Mouse (Mus musculus) kidney, embryonic 15.5 days (tissue): ENCODE results near the gene Cep164. TPM values are rescaled to one million over a fixed set of nuclear protein-coding genes. Genes with fewer than 3 reads are reported as not detected.

ENCODE experiments used
- ATAC-seq: fragments of 200-750 bp; cut with Nextera tagmentation; replicated peaks from 2 replicates; pipeline ENCODE4 v1.8.0; 2017; ENCODE audit warnings: moderate TSS enrichment; ENCODE audit not compliant: low FRiP score
- H3K27ac ChIP-seq: fragments of 300-500 bp; sonication (generic); 2 replicates; pipeline ENCODE4 v1.5.1; 2015; ENCODE audit warnings: mild to moderate bottlenecking, inconsistent platforms
- H3K27me3 ChIP-seq: fragments of 300-500 bp; sonication (generic); 2 replicates; pipeline ENCODE4 v1.6.1; 2015; ENCODE audit warnings: inconsistent platforms
- H3K36me3 ChIP-seq: fragments of 300-500 bp; sonication (generic); 2 replicates; pipeline ENCODE4 v1.6.1; 2015; ENCODE audit warnings: inconsistent platforms
- H3K4me1 ChIP-seq: fragments of 300-500 bp; sonication (generic); 2 replicates; pipeline ENCODE4 v1.6.1; 2015; ENCODE audit warnings: inconsistent platforms
- H3K4me2 ChIP-seq: fragments of 300-500 bp; sonication (generic); 2 replicates; pipeline ENCODE4 v1.6.1; 2015; ENCODE audit warnings: moderate library complexity, mild to moderate bottlenecking, inconsistent platforms
- H3K4me3 ChIP-seq: fragments of 300-500 bp; sonication (generic); replicated peaks from 2 replicates; pipeline ENCODE4 v1.5.1; 2015; ENCODE audit warnings: mild to moderate bottlenecking, inconsistent platforms
- H3K9ac ChIP-seq: fragments of 300-500 bp; sonication (generic); 2 replicates; pipeline ENCODE4 v1.6.1; 2015; ENCODE audit warnings: mild to moderate bottlenecking, inconsistent platforms
- H3K9me3 ChIP-seq: fragments of 300-500 bp; sonication (generic); replicated peaks from 2 replicates; pipeline ENCODE4 v1.6.1; 2016; ENCODE audit warnings: inconsistent platforms
- WGBS: fragments of 180-500 bp; shearing (Covaris S2); methylation state at CpG from one replicate; pipeline ENCODE4 v1.1.7; 2015; ENCODE audit warnings: mixed read lengths; 5-methylcytosine and 5-hydroxymethylcytosine counted together
- polyA plus RNA-seq: library from polyadenylated mRNA; unstranded; fragments of >200 nt; fragmentation: Nextera tagmentation; extraction: Ambion mirVana; gene quantifications from 2 replicates; pipeline ENCODE4 v1.2.1, GENCODE M21; 2015

Cep164 gene
- polyA plus RNA-seq, 1 experiment from 2014 or later = 30.6 TPM

GRCm38 (mm10) chr9:45774088-45774487 is 54.4 kb downstream of the Cep164 start:
- Histone ChIP-seq H3K4me2 (no peak overlapping the region), H3K9me3 (no peaks in the 10 kb centered on the region), H3K4me1 (no peaks in the 10 kb centered on the region), H3K9ac (no peak overlapping the region), H3K27ac (no peak overlapping the region), H3K4me3 (no peak overlapping the region), H3K36me3 (peaks cover 78% of the 10 kb centered on the region), H3K27me3 (no peaks in the 10 kb centered on the region)
- no peak for ATAC-seq
- 79% methylated on average over 6 of the region's 6 CpGs for WGBS

DNA sequence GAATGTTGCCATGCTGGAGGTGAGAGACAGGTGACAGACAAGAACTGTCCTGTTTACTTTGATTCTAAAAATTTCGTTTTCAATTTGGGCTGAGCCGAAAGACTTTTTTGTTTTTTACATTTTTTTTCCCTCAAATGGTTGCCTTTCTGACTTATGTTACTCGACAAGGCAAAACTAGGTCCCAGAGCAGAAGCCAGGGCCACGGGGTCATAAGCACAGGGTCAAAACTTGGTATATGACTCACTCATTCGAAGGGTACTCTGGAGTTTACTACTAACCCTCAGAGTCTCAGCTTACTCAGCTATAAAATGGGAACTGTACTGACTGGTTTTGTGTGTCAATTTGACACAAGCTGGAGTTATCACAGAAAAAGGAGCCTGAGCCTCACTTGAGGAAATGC is 58.9 kb downstream of the Cep164 start:
- no peak overlapping the region for H3K27ac ChIP-seq
- H3K36me3 ChIP-seq = peaks cover 54% of the 10 kb centered on the region
- H3K4me1 ChIP-seq = peaks cover 7% of the 10 kb centered on the region; the same call in 1 of the 2 replicates
- H3K9ac ChIP-seq = no peak overlapping the region
- H3K27me3 ChIP-seq = no peaks in the 10 kb centered on the region
- H3K4me3 ChIP-seq = no peak overlapping the region
- H3K9me3 ChIP-seq = no peaks in the 10 kb centered on the region
- H3K4me2 ChIP-seq = no peak overlapping the region
- 73% methylated on average over 5 of the region's 5 CpGs for WGBS
- ATAC-seq = no peak

GRCm38 (mm10) chr9:45768421-45768820 is 60.1 kb downstream of the Cep164 start:
- H3K4me1 ChIP-seq = peaks cover 7% of the 10 kb centered on the region; the same call in 1 of the 2 replicates
- WGBS = 69% methylated on average over 18 of the region's 18 CpGs
- no peak overlapping the region for H3K9ac ChIP-seq
- H3K27me3 ChIP-seq = no peaks in the 10 kb centered on the region
- no peak for ATAC-seq
- 0 out of 2 replicates have a peak overlapping the region, but pooled peaks have one; percentile 0 for H3K27ac ChIP-seq
- H3K36me3 ChIP-seq = peaks cover 43% of the 10 kb centered on the region
- H3K4me3 ChIP-seq = no peak overlapping the region
- H3K9me3 ChIP-seq = no peaks in the 10 kb centered on the region
- no peak overlapping the region for H3K4me2 ChIP-seq

GRCm38 (mm10) chr9:45767155-45767554 is 61.3 kb downstream of the Cep164 start:
- Histone ChIP-seq H3K4me1 (peaks cover 7% of the 10 kb centered on the region; the same call in 1 of the 2 replicates), H3K4me3 (no peak overlapping the region), H3K36me3 (peaks cover 35% of the 10 kb centered on the region), H3K27ac (no peak overlapping the region), H3K4me2 (no peak overlapping the region), H3K9ac (no peak overlapping the region), H3K9me3 (no peaks in the 10 kb centered on the region), H3K27me3 (no peaks in the 10 kb centered on the region)
- WGBS = 81% methylated on average over 8 of the region's 8 CpGs
- no peak for ATAC-seq

- H3K9me3 ChIP-seq = no peaks in the 10 kb centered on the region
- 73% methylated on average over 6 of the region's 6 CpGs for WGBS
- H3K4me2 ChIP-seq = no peak overlapping the region
- no peak overlapping the region for H3K9ac ChIP-seq
- no peak for ATAC-seq
- no peak overlapping the region for H3K4me3 ChIP-seq
- H3K36me3 ChIP-seq = peaks cover 25% of the 10 kb centered on the region
- H3K27me3 ChIP-seq = no peaks in the 10 kb centered on the region
- H3K27ac ChIP-seq = no peak overlapping the region
- peaks cover 7% of the 10 kb centered on the region; the same call in 1 of the 2 replicates for H3K4me1 ChIP-seq
Observed at GRCm38 (mm10) chr9:45766195-45766594, 62.3 kb downstream of the Cep164 start.

DNA sequence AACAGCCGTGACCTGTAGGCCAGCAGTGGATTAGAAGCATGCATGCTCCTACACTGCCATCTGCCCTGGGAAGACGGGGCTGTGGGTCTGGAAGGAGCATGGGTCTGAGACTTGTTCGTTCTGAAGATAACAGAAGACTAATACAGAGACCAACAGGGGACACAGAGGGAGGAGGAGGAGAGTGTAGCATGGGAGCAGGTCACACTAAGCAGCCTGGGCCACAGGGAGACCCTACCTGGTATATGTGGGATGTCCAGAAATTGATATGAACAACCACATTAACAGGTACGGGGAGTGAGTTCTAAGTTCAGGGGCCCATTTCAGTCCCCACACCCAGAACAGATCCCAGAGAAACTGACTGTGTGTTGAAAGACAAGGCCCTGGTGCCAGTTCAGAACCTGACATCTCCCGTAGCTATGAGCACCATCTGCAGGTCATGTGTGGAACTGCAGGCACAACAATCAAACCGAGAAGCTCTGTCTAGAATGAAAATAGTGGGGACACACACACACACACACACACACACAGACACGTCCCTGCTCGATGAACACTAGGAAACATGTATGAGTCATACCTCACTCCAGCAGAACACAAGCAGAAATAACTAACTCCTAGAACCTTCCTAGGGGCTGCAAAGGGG is 73.9 kb downstream of the Cep164 start:
- H3K4me2 ChIP-seq = no peak overlapping the region
- WGBS = 45% methylated on average over 8 of the region's 8 CpGs
- no peaks in the 10 kb centered on the region for H3K4me1 ChIP-seq
- H3K27ac ChIP-seq = no peak overlapping the region
- H3K27me3 ChIP-seq = no peaks in the 10 kb centered on the region
- H3K4me3 ChIP-seq = no peak overlapping the region
- no peaks in the 10 kb centered on the region for H3K36me3 ChIP-seq
- no peak for ATAC-seq
- no peaks in the 10 kb centered on the region for H3K9me3 ChIP-seq
- no peak overlapping the region for H3K9ac ChIP-seq

DNA sequence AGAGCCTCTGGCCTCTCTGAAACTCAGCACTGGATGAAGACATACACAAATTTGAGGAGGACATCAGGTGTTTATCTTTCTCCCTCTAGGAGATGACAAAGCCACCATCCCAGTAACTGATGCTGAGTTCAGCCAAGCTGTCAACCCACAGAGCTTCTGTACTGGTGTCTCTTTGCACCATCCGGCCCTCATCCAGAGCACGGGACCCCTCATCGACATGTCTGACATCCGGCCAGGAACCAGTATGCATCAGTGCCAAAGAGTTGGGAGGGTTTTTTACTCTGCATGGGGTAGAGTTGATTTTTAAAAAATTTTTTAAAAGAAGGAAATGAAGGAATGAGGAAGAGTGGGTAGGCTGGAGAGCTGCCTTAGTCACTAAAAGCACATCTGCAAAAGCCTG is 78.6 kb downstream of the Cep164 start:
- Histone ChIP-seq H3K4me3 (no peak overlapping the region), H3K9me3 (no peaks in the 10 kb centered on the region), H3K36me3 (no peaks in the 10 kb centered on the region), H3K27ac (no peak overlapping the region), H3K4me2 (no peak overlapping the region), H3K4me1 (no peaks in the 10 kb centered on the region), H3K9ac (no peak overlapping the region), H3K27me3 (no peaks in the 10 kb centered on the region)
- 93% methylated on average over 4 of the region's 4 CpGs for WGBS
- no peak for ATAC-seq

DNA sequence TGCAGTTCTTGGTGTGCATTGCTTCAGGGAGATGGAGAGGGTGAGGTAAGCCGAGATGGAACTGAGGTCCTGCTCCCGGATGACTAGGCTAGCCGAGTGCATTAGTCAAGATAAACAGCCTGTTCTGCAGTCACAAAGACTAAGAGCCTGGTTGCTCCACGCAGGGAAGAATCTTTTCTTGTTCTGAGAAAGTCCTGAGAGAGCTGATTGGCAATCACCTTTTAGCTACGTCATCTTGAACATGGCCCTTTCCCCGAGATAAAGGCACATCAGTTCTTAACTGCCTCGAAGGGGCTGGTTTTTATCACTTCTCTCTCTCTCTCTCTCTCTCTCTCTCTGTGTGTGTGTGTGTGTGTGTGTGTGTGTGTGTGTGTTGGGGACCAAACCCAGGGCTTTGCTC is 83.0 kb downstream of the Cep164 start:
- 40% methylated on average over 7 of the region's 7 CpGs for WGBS
- ATAC-seq = no peak

DNA sequence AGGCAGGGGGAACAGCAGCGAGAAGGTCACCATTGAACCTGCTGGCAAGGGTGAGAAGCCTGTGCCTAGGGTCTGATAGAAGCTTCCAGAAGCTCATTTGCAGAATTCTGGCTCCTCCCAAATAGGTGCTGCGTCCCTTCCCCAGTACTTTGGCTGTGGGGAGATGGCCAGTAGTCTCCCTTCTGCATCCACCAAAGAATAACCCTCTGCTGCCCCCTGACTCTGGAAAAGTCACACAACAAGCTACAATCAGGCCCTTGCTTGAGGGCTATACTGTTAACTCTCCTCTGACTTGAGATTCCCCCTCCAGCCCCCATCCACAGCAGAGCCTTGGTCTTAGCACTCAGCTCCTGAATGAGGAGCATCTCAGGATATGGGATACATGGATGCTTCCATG is 87.9 kb downstream of the Cep164 start:
- WGBS = 68% methylated on average over 2 of the region's 2 CpGs
- H3K4me1 ChIP-seq = no peaks in the 10 kb centered on the region
- no peaks in the 10 kb centered on the region for H3K36me3 ChIP-seq
- H3K9me3 ChIP-seq = no peaks in the 10 kb centered on the region
- H3K4me3 ChIP-seq = no peak overlapping the region
- no peak overlapping the region for H3K27ac ChIP-seq
- H3K9ac ChIP-seq = no peak overlapping the region
- H3K27me3 ChIP-seq = 0 out of 2 replicates have a peak, but pooled peaks cover 6% of the 10 kb centered on the region
- no peak for ATAC-seq
- no peak overlapping the region for H3K4me2 ChIP-seq

More for the DNA sequence above, 83.0 kb downstream of the Cep164 start:
- H3K36me3 ChIP-seq = no peaks in the 10 kb centered on the region
- H3K27me3 ChIP-seq = 0 out of 2 replicates have a peak, but pooled peaks cover 6% of the 10 kb centered on the region
- no peak overlapping the region for H3K4me2 ChIP-seq
- H3K9ac ChIP-seq = no peak overlapping the region
- H3K4me1 ChIP-seq = no peaks in the 10 kb centered on the region
- no peaks in the 10 kb centered on the region for H3K9me3 ChIP-seq
- H3K27ac ChIP-seq = no peak overlapping the region
- H3K4me3 ChIP-seq = no peak overlapping the region

- WGBS = 61% methylated on average over 17 of the region's 17 CpGs
- Histone ChIP-seq H3K4me2 (no peak overlapping the region), H3K9ac (no peak overlapping the region), H3K9me3 (no peaks in the 10 kb centered on the region), H3K4me3 (no peak overlapping the region), H3K36me3 (no peaks in the 10 kb centered on the region), H3K27me3 (0 out of 2 replicates have a peak, but pooled peaks cover 6% of the 10 kb centered on the region), H3K4me1 (no peaks in the 10 kb centered on the region), H3K27ac (no peak overlapping the region)
- no peak for ATAC-seq
Observed at GRCm38 (mm10) chr9:45739702-45740583, 88.5 kb downstream of the Cep164 start.

DNA sequence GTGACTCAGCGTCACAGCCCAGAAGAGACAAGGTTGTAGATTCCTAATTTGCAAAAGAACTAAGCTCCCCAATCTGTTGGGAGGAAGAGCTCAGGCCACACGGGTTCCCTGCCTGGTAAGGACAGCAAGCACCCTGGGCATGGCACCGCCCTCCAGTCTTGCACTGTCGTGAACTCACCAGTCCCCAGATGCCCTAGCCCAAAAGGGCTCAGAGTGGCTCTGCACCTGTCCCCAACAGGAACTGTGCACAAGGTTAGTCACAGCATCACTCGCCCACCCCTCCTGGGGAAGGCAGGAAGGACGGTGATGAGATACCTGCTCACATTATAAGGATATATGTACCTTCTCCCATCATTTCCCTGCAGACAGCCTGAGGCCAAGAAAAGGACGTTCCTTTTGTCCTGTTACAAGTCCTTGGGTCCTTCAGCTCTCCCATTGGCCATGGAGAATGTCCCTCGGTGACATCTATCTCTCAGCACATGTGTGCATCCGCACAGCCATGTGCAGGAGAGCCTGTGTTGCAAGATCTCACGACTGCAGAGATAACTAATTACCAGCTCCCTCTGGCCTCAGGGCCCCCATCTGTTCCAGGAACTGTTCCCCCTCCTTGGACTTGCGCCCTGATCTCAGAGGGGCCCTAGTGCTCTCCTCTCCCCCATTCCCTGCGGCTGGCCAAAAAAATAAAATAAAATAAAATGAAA is 89.3 kb downstream of the Cep164 start:
- 0 out of 2 replicates have a peak, but pooled peaks cover 6% of the 10 kb centered on the region for H3K27me3 ChIP-seq
- 75% methylated on average over 12 of the region's 12 CpGs for WGBS
- no peak overlapping the region for H3K4me2 ChIP-seq
- no peaks in the 10 kb centered on the region for H3K36me3 ChIP-seq
- no peak overlapping the region for H3K4me3 ChIP-seq
- H3K27ac ChIP-seq = no peak overlapping the region
- no peaks in the 10 kb centered on the region for H3K4me1 ChIP-seq
- H3K9me3 ChIP-seq = no peaks in the 10 kb centered on the region
- H3K9ac ChIP-seq = no peak overlapping the region
- no peak for ATAC-seq

DNA sequence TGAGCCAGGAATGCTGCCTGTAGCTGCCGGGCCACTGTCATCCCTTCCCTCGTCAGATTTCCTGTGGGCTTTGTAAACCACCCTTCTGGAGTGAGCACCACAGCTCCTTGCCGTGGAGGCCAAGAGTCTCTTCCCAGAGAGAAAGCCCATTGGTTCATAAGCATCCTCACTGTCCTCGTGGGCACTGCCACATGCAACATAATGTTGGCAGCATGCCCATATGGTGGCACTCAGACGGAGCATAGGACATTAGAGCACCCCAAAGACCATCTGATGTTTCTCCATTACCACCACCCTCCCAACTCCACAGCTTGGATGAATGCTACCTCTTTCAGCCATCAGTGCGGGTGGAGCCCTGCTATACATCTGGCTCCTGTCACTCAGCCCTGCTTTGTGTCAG is 95.2 kb downstream of the Cep164 start:
- Histone ChIP-seq H3K4me3 (no peak overlapping the region), H3K36me3 (no peaks in the 10 kb centered on the region), H3K4me2 (no peak overlapping the region), H3K9ac (no peak overlapping the region), H3K4me1 (no peaks in the 10 kb centered on the region), H3K27ac (no peak overlapping the region), H3K9me3 (no peaks in the 10 kb centered on the region), H3K27me3 (no peaks in the 10 kb centered on the region)
- no peak for ATAC-seq
- 66% methylated on average over 6 of the region's 6 CpGs for WGBS
